Mouse (Mus musculus): ENCODE measurements around the gene Cylc2.

Gene Cylc2

GRCm38 (mm10) chr4:51216378-51216777, at the start of gene Cylc2:
Cylc2 (plus strand) TSS chr4:51216678.
- DNase-seq = no peak
